In the genomic region with DNA sequence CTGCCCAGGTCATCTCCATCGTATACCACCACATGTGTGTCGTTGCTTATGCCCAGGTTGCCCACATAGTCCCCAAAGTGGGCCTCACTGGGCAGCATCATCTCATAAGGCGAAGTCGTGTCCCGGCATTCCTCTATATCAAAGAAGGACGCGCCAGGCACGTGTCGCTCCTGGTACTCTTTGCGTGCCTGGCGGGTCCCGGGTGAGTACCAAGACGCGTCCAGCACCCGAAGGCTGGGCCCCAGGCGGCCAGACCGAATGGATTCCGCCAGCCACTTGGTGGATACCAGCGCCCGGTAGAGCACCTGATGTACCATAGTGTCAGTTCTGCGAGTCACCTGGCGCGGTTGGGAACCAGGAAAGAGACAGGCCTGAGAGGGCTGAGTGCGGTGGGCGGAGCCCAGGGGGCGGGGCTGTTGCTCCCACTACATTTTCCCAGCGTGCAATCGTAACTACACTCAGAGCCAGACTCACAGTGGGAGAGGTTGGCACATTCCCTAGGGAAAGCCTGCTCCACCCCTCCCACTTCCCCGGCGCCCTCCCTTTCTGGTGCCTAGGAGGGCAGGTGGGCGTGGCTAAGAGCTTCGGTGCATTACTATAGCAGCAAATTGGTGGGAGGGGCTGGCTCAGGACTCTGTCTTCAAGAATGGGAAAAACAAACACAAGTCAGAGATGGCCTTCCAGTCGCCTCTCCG, we compare ENCODE assay signal across 8 mouse cellular contexts. TPM values are rescaled to one million over a fixed set of nuclear protein-coding genes. Genes with fewer than 3 reads are reported as not detected.
DNase-seq lines count a peak whose midpoint lies in the region; ATAC-seq lines count a peak whose summit lies in the region.

A gene (minus strand): TSS at position 391 of the 695 bp plus-strand sequence.

- H3K4me1 ChIP-seq in intestine, embryonic 14.5 days (replicated peaks; ENCODE audit: control insufficient read depth, insufficient read depth, low read length), result peaks cover 9% of the 10 kb centered on the region; the same call in 1 of the 2 replicates

- no peaks in the 10 kb centered on the region for H3K36me3 ChIP-seq in intestine, embryonic 14.5 days (ENCODE audit: control insufficient read depth, insufficient read depth, low read length)

- H3K4me3 ChIP-seq in intestine, embryonic 14.5 days (ENCODE audit: low read depth, low read length), result peak within 1 kb of the TSS; percentile 74

- peak within 1 kb of the TSS; percentile 72 for H3K9ac ChIP-seq in intestine, embryonic 14.5 days (ENCODE audit: low read length)

- intact Hi-C loops in gastrocnemius, postnatal 36 days (cut with DNase I), result no loop called here
- intact Hi-C loops in left cerebral cortex, postnatal 10 days (cut with DNase I), result loop anchor here (5.0 kb wide), 1 partner anchor 33 kb away; no protein-coding TSS in a partner anchor

- H3K9me3 ChIP-seq in intestine, embryonic 14.5 days (ENCODE audit: control insufficient read depth, low read length), result no peaks in the 10 kb centered on the region

- peak; percentile 96 for DNase-seq in adrenal gland, postnatal 10 days
- DNase-seq in embryo, embryonic 9.5 days (ENCODE audit: extremely low spot score), result peak; percentile 84
- DNase-seq in gastrocnemius, postnatal 36 days, result peak; percentile 76 to 82
- peak; percentile 89 for DNase-seq in intestine, embryonic 14.5 days (ENCODE audit: low spot score)
- peak; percentile 88 to 93 for DNase-seq in left cerebral cortex, postnatal 10 days (ENCODE audit: extremely low spot score in 1 of 2, low spot score in 2 of 2)
- DNase-seq in right cerebral cortex, postnatal 25 days, result peak; percentile 85
- DNase-seq in urinary bladder, postnatal 36 days (ENCODE audit: low spot score in 2 of 2), result peak; percentile 84 to 90

- WGBS in intestine, embryonic 14.5 days, result 2% methylated on average over 34 of the region's 34 CpGs

- H3K27me3 ChIP-seq in intestine, embryonic 14.5 days (replicated peaks; ENCODE audit: control insufficient read depth, insufficient read depth, low read length), result peaks cover 32% of the 10 kb centered on the region

- peak; percentile 78 for ATAC-seq in intestine, embryonic 14.5 days (replicated peaks; ENCODE audit: low FRiP score, low TSS enrichment, low read depth)
- peak; percentile 30 for ATAC-seq in megakaryocyte progenitor cell, adult 5-6 weeks (replicated peaks; ENCODE audit: poor library complexity)

- H3K27ac ChIP-seq in intestine, embryonic 14.5 days (ENCODE audit: low read depth), result peak within 1 kb of the TSS; percentile 92

- H3K4me2 ChIP-seq in intestine, embryonic 14.5 days (ENCODE audit: low read length), result peak within 1 kb of the TSS; percentile 98

RNA-seq across cellular contexts. Expression of the gene that starts here (rescaled TPM):
- total RNA-seq in adrenal gland, postnatal 10 days (2021), result 100 to 1,000 TPM; 179 to 204 TPM
- 10 to 100 TPM; 22.1 to 24.1 TPM for total RNA-seq in gastrocnemius, postnatal 36 days (2021)
- polyA plus RNA-seq in intestine, embryonic 14.5 days (2014; fragmentation: Nextera tagmentation; extraction: Ambion mirVana), result 10.9 and 15.9 TPM in 2 replicates
- 10 to 100 TPM; 33.8 to 42.9 TPM for total RNA-seq in left cerebral cortex, postnatal 10 days (2021)
- total RNA-seq in megakaryocyte progenitor cell, adult 5-6 weeks (2015), result 23.3 and 37.7 TPM in 2 replicates
- 9.8 and 16.2 TPM in 2 replicates for total RNA-seq in megakaryocyte progenitor cell, adult 5-6 weeks (2017)

Comparison
In these comparisons a context has a peak if more than half of its experiments do, and no peak if none do; other contexts are left out.
1. Peak in every context shown above with its lines: DNase-seq, ATAC-seq, H3K4me3 ChIP-seq and H3K27ac ChIP-seq.
2. RNA of the gene that starts here (total RNA-seq): 179 to 204 TPM in adrenal gland, postnatal 10 days; 33.8 to 42.9 TPM in left cerebral cortex, postnatal 10 days, 9.8 to 37.7 TPM in megakaryocyte progenitor cell, adult 5-6 weeks and 22.1 to 24.1 TPM in gastrocnemius, postnatal 36 days; every median in the first group is over 4 times any median in the second.